Mouse (Mus musculus): ENCODE measurements around the gene Snurf. TPM values are rescaled to one million over a fixed set of nuclear protein-coding genes. Genes with fewer than 3 reads are reported as not detected.

Gene Snurf
- 150 and 155 TPM in 2 replicates for polyA plus RNA-seq (2014; fragmentation: Nextera tagmentation; extraction: Ambion mirVana)

- ATAC-seq (ENCODE audit: low FRiP score) = peak; percentile 68
- 48% methylated on average over 30 of the region's 30 CpGs for WGBS
- no peaks in the 10 kb centered on the region for H3K4me1 ChIP-seq (replicated peaks; ENCODE audit: control insufficient read depth, insufficient read depth, low read length)
- peak within 1 kb of the TSS; percentile 42 for H3K4me2 ChIP-seq (replicated peaks; ENCODE audit: low read depth, low read length)
- H3K36me3 ChIP-seq (ENCODE audit: control insufficient read depth, insufficient read depth, low read length) = no peaks in the 10 kb centered on the region
- H3K27me3 ChIP-seq (ENCODE audit: control insufficient read depth, insufficient read depth, low read length) = no peaks in the 10 kb centered on the region
- H3K9me3 ChIP-seq (ENCODE audit: control insufficient read depth, low read length) = no peaks in the 10 kb centered on the region; the same call in 1 of the 2 replicates
- peak within 1 kb of the TSS; percentile 66 for H3K9ac ChIP-seq (ENCODE audit: low read depth, low read length)
- H3K27ac ChIP-seq (ENCODE audit: low read depth, low read length) = peak within 1 kb of the TSS; percentile 77
- peak; percentile 70 for DNase-seq (ENCODE audit: low spot score)
- peak within 1 kb of the TSS; percentile 54 for H3K4me3 ChIP-seq (ENCODE audit: low read depth, low read length)
Observed at GRCm38 (mm10) chr7:60004606-60005330, at the start of gene Snurf, which contains the start of gene Gm38393. Gene Snurf, minus strand, starts transcription at chr7:60005049. Gene Gm38393, minus strand, starts transcription at chr7:60005064.

- no peaks in the 10 kb centered on the region for H3K4me1 ChIP-seq (replicated peaks; ENCODE audit: control insufficient read depth, insufficient read depth, low read length)
- 66% methylated on average over 6 of the region's 6 CpGs for WGBS
- peak; percentile 2 for DNase-seq (ENCODE audit: low spot score)
Observed at GRCm38 (mm10) chr7:60047481-60048201, 42.8 kb upstream of the Snurf start.

DNA sequence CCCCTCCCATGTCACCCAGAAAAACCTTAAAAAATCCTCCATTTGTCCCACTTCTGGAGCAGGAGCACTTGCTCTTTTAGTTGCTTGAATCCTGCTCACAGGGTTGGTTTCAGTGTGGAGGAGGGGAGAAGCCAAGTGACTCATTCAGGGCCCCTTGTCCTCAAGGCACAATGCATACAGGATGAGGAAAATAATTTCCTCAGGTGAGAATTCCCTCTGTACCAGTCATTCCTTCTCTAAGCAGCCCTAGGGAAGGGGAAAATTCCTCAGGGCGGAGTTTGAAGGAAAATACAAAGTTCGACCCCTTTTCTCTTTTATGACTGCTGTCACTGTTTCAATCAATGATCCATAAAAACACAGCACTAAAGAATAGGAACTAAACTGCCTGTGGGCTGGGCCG is 8.3 kb upstream of the Snurf start:
- ATAC-seq (ENCODE audit: low FRiP score) = no peak
- Histone ChIP-seq H3K27me3 (ENCODE audit: control insufficient read depth, insufficient read depth, low read length) (no peaks in the 10 kb centered on the region), H3K27ac (ENCODE audit: low read depth, low read length) (no peak overlapping the region), H3K36me3 (ENCODE audit: control insufficient read depth, insufficient read depth, low read length) (no peaks in the 10 kb centered on the region), H3K9me3 (ENCODE audit: control insufficient read depth, low read length) (no peaks in the 10 kb centered on the region), H3K9ac (ENCODE audit: low read depth, low read length) (no peak overlapping the region), H3K4me3 (ENCODE audit: low read depth, low read length) (no peak overlapping the region), H3K4me1 (replicated peaks; ENCODE audit: control insufficient read depth, insufficient read depth, low read length) (no peaks in the 10 kb centered on the region), H3K4me2 (replicated peaks; ENCODE audit: low read depth, low read length) (no peak overlapping the region)
- no peak for DNase-seq (ENCODE audit: low spot score)
- WGBS = 74% methylated on average over 3 of the region's 3 CpGs

More at GRCm38 (mm10) chr7:60047481-60048201, 42.8 kb upstream of the Snurf start:
- no peak overlapping the region for H3K9ac ChIP-seq (ENCODE audit: low read depth, low read length)
- H3K36me3 ChIP-seq (ENCODE audit: control insufficient read depth, insufficient read depth, low read length) = no peaks in the 10 kb centered on the region
- ATAC-seq (ENCODE audit: low FRiP score) = peak; percentile 61
- no peaks in the 10 kb centered on the region for H3K9me3 ChIP-seq (ENCODE audit: control insufficient read depth, low read length)
- H3K4me3 ChIP-seq (ENCODE audit: low read depth, low read length) = no peak overlapping the region
- no peaks in the 10 kb centered on the region for H3K27me3 ChIP-seq (ENCODE audit: control insufficient read depth, insufficient read depth, low read length)
- H3K27ac ChIP-seq (ENCODE audit: low read depth, low read length) = no peak overlapping the region
- no peak overlapping the region for H3K4me2 ChIP-seq (replicated peaks; ENCODE audit: low read depth, low read length)

DNA sequence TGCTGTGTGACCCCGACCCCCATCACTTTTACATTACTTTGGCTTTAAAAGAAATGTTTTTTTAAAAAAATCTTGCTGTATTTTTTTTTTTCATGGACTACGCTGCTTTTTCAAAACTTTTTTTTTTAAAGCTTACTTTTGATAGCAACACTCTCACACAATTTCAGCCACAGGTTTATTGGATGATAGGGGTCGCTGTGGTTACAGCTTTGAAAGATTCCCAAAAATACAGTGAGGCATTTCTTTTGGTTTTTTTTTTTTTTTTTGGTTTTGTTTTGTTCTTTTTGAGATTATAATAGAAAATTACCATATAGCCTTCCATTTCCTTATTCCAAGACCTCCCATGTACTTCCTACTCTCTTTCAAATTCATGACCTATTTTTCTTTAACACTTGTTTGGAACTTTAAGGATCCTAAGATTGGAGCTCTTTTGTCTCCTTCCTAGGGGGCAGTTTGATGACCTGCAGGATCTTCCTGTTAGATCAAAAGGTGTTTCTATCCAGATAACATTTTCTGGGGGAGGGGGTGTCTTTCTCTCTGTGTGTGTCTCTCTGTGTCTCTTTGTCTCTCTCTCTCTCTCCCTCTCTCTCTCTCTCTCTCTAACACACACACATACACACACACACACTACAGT is 3.0 kb upstream of the Snurf start:
- DNase-seq (ENCODE audit: low spot score) = no peak
- no peaks in the 10 kb centered on the region for H3K4me1 ChIP-seq (replicated peaks; ENCODE audit: control insufficient read depth, insufficient read depth, low read length)
- WGBS = 38% methylated on average over 3 of the region's 3 CpGs
- H3K9me3 ChIP-seq (ENCODE audit: control insufficient read depth, low read length) = no peaks in the 10 kb centered on the region; the same call in 1 of the 2 replicates
- no peak for ATAC-seq (ENCODE audit: low FRiP score)
- no peak overlapping the region for H3K4me2 ChIP-seq (replicated peaks; ENCODE audit: low read depth, low read length)
- no peaks in the 10 kb centered on the region for H3K36me3 ChIP-seq (ENCODE audit: control insufficient read depth, insufficient read depth, low read length)
- no peak overlapping the region for H3K27ac ChIP-seq (ENCODE audit: low read depth, low read length)
- H3K9ac ChIP-seq (ENCODE audit: low read depth, low read length) = no peak overlapping the region
- no peak overlapping the region for H3K4me3 ChIP-seq (ENCODE audit: low read depth, low read length)
- no peaks in the 10 kb centered on the region for H3K27me3 ChIP-seq (ENCODE audit: control insufficient read depth, insufficient read depth, low read length)

DNA sequence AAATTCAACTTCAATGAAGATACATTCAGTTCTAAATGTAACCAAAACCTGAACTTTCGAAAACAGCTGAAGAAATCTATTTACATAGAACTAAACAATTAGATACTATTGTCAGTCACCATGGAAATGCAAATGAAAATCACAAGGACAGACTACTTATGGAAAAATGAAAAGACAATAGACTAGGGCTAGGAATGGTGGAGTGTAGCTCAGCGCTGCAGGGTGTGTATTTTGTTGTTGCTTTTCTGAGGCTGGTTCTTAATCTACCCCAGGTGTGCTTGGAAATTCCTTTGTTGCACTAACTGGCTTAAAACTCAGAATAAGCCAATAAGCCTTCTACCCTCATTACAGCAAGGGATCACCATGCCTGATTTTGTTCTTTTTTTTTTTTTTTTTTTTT is 1.4 kb upstream of the Snurf start:
- no peak overlapping the region for H3K9ac ChIP-seq (ENCODE audit: low read depth, low read length)
- H3K27ac ChIP-seq (ENCODE audit: low read depth, low read length) = no peak overlapping the region
- no peaks in the 10 kb centered on the region for H3K36me3 ChIP-seq (ENCODE audit: control insufficient read depth, insufficient read depth, low read length)
- no peak overlapping the region for H3K4me3 ChIP-seq (ENCODE audit: low read depth, low read length)
- 41% methylated on average over 2 of the region's 2 CpGs for WGBS
- no peaks in the 10 kb centered on the region; the same call in 1 of the 2 replicates for H3K9me3 ChIP-seq (ENCODE audit: control insufficient read depth, low read length)
- ATAC-seq (ENCODE audit: low FRiP score) = no peak
- H3K4me1 ChIP-seq (replicated peaks; ENCODE audit: control insufficient read depth, insufficient read depth, low read length) = no peaks in the 10 kb centered on the region
- DNase-seq (ENCODE audit: low spot score) = no peak
- H3K27me3 ChIP-seq (ENCODE audit: control insufficient read depth, insufficient read depth, low read length) = no peaks in the 10 kb centered on the region
- H3K4me2 ChIP-seq (replicated peaks; ENCODE audit: low read depth, low read length) = no peak overlapping the region

DNA sequence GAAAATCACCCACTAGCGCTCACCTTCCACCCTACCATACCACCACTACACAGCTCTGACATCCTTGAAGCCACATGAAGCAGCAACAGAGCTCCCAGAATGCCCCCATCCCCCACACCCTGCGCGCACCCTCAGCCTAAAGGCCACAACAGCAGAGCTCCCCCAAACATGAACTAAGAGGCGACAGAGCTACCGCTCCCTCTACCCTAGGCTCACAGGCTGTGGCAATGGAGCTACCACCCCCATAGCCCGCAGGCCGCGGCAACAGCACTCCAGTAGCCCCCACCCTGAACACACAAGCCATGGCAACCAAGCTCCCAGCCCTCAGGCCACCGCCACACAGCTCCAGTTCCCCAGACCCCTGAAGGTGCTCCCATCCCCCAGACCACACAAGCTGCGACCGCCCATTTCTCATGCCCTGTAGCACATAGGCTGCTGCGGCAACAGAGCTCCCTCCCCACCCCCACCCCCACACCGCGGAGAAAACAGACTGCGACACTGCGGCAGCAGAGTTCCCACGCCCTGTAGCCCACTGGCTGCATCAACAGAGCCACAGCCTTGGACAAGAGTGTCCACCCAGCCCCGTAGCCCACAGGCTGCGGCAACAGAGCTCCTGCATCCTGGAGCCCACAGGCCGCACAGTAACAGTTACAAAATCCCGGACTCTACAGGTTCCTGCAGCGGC is 786 bp downstream of the Snurf start:
- Histone ChIP-seq H3K4me1 (replicated peaks; ENCODE audit: control insufficient read depth, insufficient read depth, low read length) (no peaks in the 10 kb centered on the region), H3K9ac (ENCODE audit: low read depth, low read length) (peak overlapping the region; percentile 66), H3K36me3 (ENCODE audit: control insufficient read depth, insufficient read depth, low read length) (no peaks in the 10 kb centered on the region), H3K4me2 (replicated peaks; ENCODE audit: low read depth, low read length) (peak overlapping the region; percentile 42), H3K27me3 (ENCODE audit: control insufficient read depth, insufficient read depth, low read length) (no peaks in the 10 kb centered on the region), H3K4me3 (ENCODE audit: low read depth, low read length) (peak overlapping the region; percentile 54), H3K9me3 (ENCODE audit: control insufficient read depth, low read length) (no peaks in the 10 kb centered on the region; the same call in 1 of the 2 replicates), H3K27ac (ENCODE audit: low read depth, low read length) (peak overlapping the region; percentile 77)
- DNase-seq (ENCODE audit: low spot score) (peak; percentile 77), ATAC-seq (ENCODE audit: low FRiP score) (peak; percentile 91)
- WGBS = 50% methylated on average over 22 of the region's 22 CpGs

DNA sequence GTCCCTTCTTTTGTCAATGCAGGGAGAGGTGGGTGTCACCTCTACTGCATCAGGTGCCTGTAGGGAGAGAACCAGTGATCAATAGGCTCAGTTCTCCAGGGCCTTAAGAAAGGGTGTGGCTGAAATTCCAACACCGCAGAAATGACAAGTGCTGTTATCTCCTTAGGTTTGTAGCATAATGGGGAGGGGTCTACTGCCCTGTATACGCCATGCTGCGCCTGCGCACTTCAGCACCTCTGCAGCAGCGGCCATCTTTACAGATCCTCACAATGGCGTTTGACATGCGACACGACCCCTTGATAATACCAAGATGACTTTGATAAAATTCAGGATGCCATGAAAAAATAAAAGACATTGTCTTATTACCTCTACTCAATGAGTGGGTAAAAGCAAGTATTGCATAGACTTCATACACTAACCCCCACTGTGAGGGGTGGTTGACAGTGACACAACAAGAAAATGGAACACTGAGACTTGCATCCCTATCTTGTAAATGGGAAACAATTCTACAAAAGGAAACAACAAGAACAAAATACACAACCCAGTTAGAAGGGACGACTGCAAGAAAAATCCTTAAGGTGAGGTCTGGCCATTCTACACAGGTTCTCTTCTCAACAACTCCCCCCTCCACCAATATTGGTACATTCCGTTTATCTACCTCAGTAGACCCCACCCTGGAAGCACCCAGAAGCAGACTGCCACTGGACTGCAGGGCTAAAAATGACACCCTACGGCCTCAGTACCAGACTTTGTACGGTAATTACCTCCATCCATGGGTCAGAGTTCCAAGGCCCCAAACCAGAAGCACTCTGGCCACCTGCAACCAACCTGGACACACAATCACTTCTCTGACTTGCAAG is 1.6 kb downstream of the Snurf start:
- H3K4me2 ChIP-seq (replicated peaks; ENCODE audit: low read depth, low read length) = peak overlapping the region; percentile 42
- H3K4me1 ChIP-seq (replicated peaks; ENCODE audit: control insufficient read depth, insufficient read depth, low read length) = no peaks in the 10 kb centered on the region
- H3K36me3 ChIP-seq (ENCODE audit: control insufficient read depth, insufficient read depth, low read length) = no peaks in the 10 kb centered on the region
- DNase-seq (ENCODE audit: low spot score) (peak; percentile 66), ATAC-seq (ENCODE audit: low FRiP score) (peak; percentile 71)
- H3K4me3 ChIP-seq (ENCODE audit: low read depth, low read length) = peak overlapping the region; percentile 54
- WGBS = 43% methylated on average over 12 of the region's 12 CpGs
- peak overlapping the region; percentile 77 for H3K27ac ChIP-seq (ENCODE audit: low read depth, low read length)
- no peaks in the 10 kb centered on the region for H3K27me3 ChIP-seq (ENCODE audit: control insufficient read depth, insufficient read depth, low read length)
- H3K9ac ChIP-seq (ENCODE audit: low read depth, low read length) = peak overlapping the region; percentile 66
- no peaks in the 10 kb centered on the region; the same call in 1 of the 2 replicates for H3K9me3 ChIP-seq (ENCODE audit: control insufficient read depth, low read length)
